Comparison of ENCODE assay signal across 7 mouse cellular contexts in genomic region chr3:49866061-49866515, GRCm38 (mm10).
A peak's percentile ranks its signal among the peaks of the same experiment; 100 is the strongest.
DNase-seq lines count a peak whose midpoint lies in the region; ATAC-seq and TF ChIP-seq lines count a peak whose summit lies in the region.

No protein-coding gene starts in this region.

- intact Hi-C loops in left cerebral cortex, adult 2 months (cut with DNase I), result no loop called here

- no peaks in the 10 kb centered on the region for H3K36me3 ChIP-seq in hindbrain, embryonic 12.5 days
- no peaks in the 10 kb centered on the region for H3K36me3 ChIP-seq in midbrain, embryonic 10.5 days

- peaks cover 26% of the 10 kb centered on the region for H3K4me1 ChIP-seq in hindbrain, embryonic 12.5 days
- peaks cover 48% of the 10 kb centered on the region for H3K4me1 ChIP-seq in midbrain, embryonic 10.5 days

- H3K4me3 ChIP-seq in hindbrain, embryonic 12.5 days, result no peak overlapping the region
- H3K4me3 ChIP-seq in midbrain, embryonic 10.5 days, result peak overlapping the region; percentile 16; the same call in 1 of the 2 replicates
- no peak overlapping the region for H3K4me3 ChIP-seq in left cerebral cortex, adult 2 months

- peak; percentile 2 for DNase-seq in ZHBTc4 (ENCODE audit: low read depth, low spot score)
- DNase-seq in embryo, embryonic 11 days, result peak; percentile 88
- DNase-seq in midbrain, embryonic 10.5 days (ENCODE audit: low spot score), result peak; percentile 82
- no peak for DNase-seq in left cerebral cortex, adult 2 months (ENCODE audit: extremely low spot score in 1 of 2, low spot score in 2 of 2)
- no peak for DNase-seq in right cerebral cortex, adult 2 months (ENCODE audit: low spot score in 2 of 2)
- no peak for DNase-seq in gastrocnemius, adult 18-20 months (ENCODE audit: low spot score)

- H3K9me3 ChIP-seq in hindbrain, embryonic 12.5 days (replicated peaks), result no peaks in the 10 kb centered on the region
- H3K9me3 ChIP-seq in midbrain, embryonic 10.5 days (replicated peaks), result no peaks in the 10 kb centered on the region

- 3% methylated on average over 11 of the region's 11 CpGs for WGBS in hindbrain, embryonic 12.5 days
- 14% methylated on average over 11 of the region's 11 CpGs for WGBS in midbrain, embryonic 10.5 days

- peak overlapping the region; percentile 77 for H3K27ac ChIP-seq in hindbrain, embryonic 12.5 days
- H3K27ac ChIP-seq in midbrain, embryonic 10.5 days (replicated peaks), result peak overlapping the region; percentile 83
- H3K27ac ChIP-seq in left cerebral cortex, adult 2 months, result no peak overlapping the region

- no peak for TF ChIP-seq CTCF in left cerebral cortex, adult 2 months (IDR thresholded peaks at IDR 0.05)

- H3K9ac ChIP-seq in hindbrain, embryonic 12.5 days, result no peak overlapping the region

- peak overlapping the region; percentile 39 for H3K4me2 ChIP-seq in hindbrain, embryonic 12.5 days (replicated peaks)

- peak; percentile 95 for ATAC-seq in hindbrain, embryonic 12.5 days (ENCODE audit: low FRiP score)

- H3K27me3 ChIP-seq in hindbrain, embryonic 12.5 days, result no peaks in the 10 kb centered on the region
- no peaks in the 10 kb centered on the region for H3K27me3 ChIP-seq in midbrain, embryonic 10.5 days (ENCODE audit: low read depth, poor library complexity, severe bottlenecking)

Comparison
In these comparisons a context has a peak if more than half of its experiments do, and no peak if none do; other contexts are left out.
1. DNase-seq: peak in ZHBTc4 (single experiment), embryo, embryonic 11 days (single experiment) and midbrain, embryonic 10.5 days (single experiment); none in left cerebral cortex, adult 2 months (0 of 2), right cerebral cortex, adult 2 months (0 of 2) and gastrocnemius, adult 18-20 months (single experiment).